Mouse (Mus musculus) bone marrow macrophage, adult 2 months (primary cell): ENCODE data around the gene Irf2bpl.

ENCODE experiments used
- CTCF ChIP-seq: IDR thresholded peaks from 2 replicates; pipeline ENCODE4 v1.5.1; 2012; ENCODE audit warnings: low read depth, mild to moderate bottlenecking, low read length, moderate library complexity
- POLR2A ChIP-seq: IDR thresholded peaks from 2 replicates; pipeline ENCODE4 v1.6.1; 2012; ENCODE audit warnings: mild to moderate bottlenecking, low read depth, low read length, borderline replicate concordance

DNA sequence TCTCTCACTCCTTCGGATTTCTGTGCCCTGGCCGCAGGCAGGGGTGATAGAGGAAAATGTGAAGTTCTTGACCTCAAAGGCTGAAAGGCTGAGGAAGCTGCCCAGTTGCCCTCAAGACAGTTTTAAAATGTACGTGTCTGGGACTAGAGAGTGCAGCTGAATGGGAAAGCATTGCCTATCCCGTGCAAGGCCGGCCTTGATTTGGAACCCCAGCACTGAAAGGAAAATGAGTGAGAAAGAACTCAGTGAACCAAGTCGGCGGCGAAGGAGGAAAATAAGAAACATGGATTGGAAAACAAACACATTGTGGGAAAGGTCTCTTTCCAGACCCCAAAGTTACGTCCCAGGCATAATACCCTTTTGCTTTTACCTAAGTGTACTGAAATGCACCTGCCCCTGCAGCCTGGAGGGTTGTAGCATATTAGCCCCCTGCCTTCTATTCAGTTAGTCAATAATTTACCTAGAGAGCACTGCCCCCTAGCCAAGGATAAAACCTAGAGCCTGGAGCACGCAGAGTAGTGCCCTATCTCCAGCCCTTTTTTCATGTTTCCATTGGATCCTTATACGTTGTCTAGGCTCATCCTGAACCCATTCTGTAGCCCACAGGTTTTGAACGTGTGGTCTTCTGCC lies 5.6 kb upstream of the Irf2bpl start:
- TF ChIP-seq CTCF (no peak), POLR2A (no peak)
